Mouse (Mus musculus): ENCODE data around the gene Snap25. TPM values are rescaled to one million over a fixed set of nuclear protein-coding genes. Genes with fewer than 3 reads are reported as not detected.

Snap25 gene
- total RNA-seq (2023) = not detected

GRCm38 (mm10) chr2:136713299-136713758 lies at the start of gene Snap25:
Gene Snap25, plus strand, starts transcription at chr2:136713453.

Other genes starting within 250 kb of the Snap25 start
- gene Ankef1, start 211.5 kb upstream of the Snap25 start, total RNA-seq (2023) = not detected
- gene AL731706.2, start 172.2 kb downstream of the Snap25 start, total RNA-seq (2023) = 1 to 10 TPM in 1 of 2 experiments, not detected in 1; 7.1 TPM
- 1 to 10 TPM; 4.0 to 5.4 TPM for gene Slx4ip, start 177.8 kb downstream of the Snap25 start, total RNA-seq (2023)
- 1 to 10 TPM; 3.4 to 7.2 TPM for gene AL731706.1, start 177.9 kb downstream of the Snap25 start, total RNA-seq (2023)
- 1 to 10 TPM; 4.5 to 5.9 TPM for gene Mkks, start 177.9 kb downstream of the Snap25 start, total RNA-seq (2023)

All from neutrophil, adult 59 days (primary cell).